Mouse (Mus musculus) forebrain, embryonic 12.5 days (tissue): ENCODE data around the gene Brs3. TPM values are rescaled to one million over a fixed set of nuclear protein-coding genes. Genes with fewer than 3 reads are reported as not detected.
A peak's percentile ranks its signal among the peaks of the same experiment; 100 is the strongest.

Experiments used
- ATAC-seq: fragments of 200-750 bp; cut with Nextera tagmentation; 2 replicates; pipeline ENCODE4 v1.8.0; 2017; ENCODE audit warnings: moderate TSS enrichment; ENCODE audit not compliant: low FRiP score
- H3K27ac ChIP-seq: fragments of 300-500 bp; sonication (generic); 2 replicates; pipeline ENCODE4 v1.5.1; 2016; ENCODE audit warnings: mild to moderate bottlenecking
- H3K27me3 ChIP-seq: fragments of 300-500 bp; sonication (generic); 2 replicates; pipeline ENCODE4 v1.6.1; 2016; ENCODE audit warnings: mild to moderate bottlenecking
- H3K36me3 ChIP-seq: fragments of 300-500 bp; sonication (generic); replicated peaks from 2 replicates; pipeline ENCODE4 v1.6.1; 2016; ENCODE audit warnings: mild to moderate bottlenecking
- H3K4me1 ChIP-seq: fragments of 300-500 bp; sonication (generic); 2 replicates; pipeline ENCODE4 v1.6.1; 2016
- H3K4me2 ChIP-seq: fragments of 300-500 bp; sonication (generic); 2 replicates; pipeline ENCODE4 v1.6.1; 2016; ENCODE audit warnings: mild to moderate bottlenecking, moderate library complexity
- H3K4me3 ChIP-seq: fragments of 300-500 bp; sonication (generic); replicated peaks from 2 replicates; pipeline ENCODE4 v1.5.1; 2016; ENCODE audit warnings: mild to moderate bottlenecking
- H3K9ac ChIP-seq: fragments of 300-500 bp; sonication (generic); 2 replicates; pipeline ENCODE4 v1.6.1; 2016; ENCODE audit warnings: mild to moderate bottlenecking
- H3K9me3 ChIP-seq: fragments of 300-500 bp; sonication (generic); 2 replicates; pipeline ENCODE4 v1.6.1; 2016
- WGBS: fragments of 180-500 bp; shearing (Covaris S2); methylation state at CpG from one replicate; pipeline ENCODE4 v1.1.7; 2016; 5-methylcytosine and 5-hydroxymethylcytosine counted together
- polyA plus RNA-seq: library from polyadenylated mRNA; unstranded; fragments of >200 nt; fragmentation: Nextera tagmentation; extraction: Ambion mirVana; gene quantifications from 2 replicates; pipeline ENCODE4 v1.2.1, GENCODE M21; 2016

The Brs3 gene
- polyA plus RNA-seq: not detected in 2 replicates

GRCm38 (mm10) chrX:57042774-57043173, at the start of gene Brs3:
Brs3 (plus strand) TSS chrX:57043074.
- 78% methylated on average over 5 of the region's 5 CpGs for WGBS
- no peak within 1 kb of the TSS for H3K4me3 ChIP-seq
- no peak within 1 kb of the TSS for H3K4me2 ChIP-seq
- no peak within 1 kb of the TSS for H3K27ac ChIP-seq
- no peak for ATAC-seq
- no peaks in the 10 kb centered on the region for H3K36me3 ChIP-seq
- no peaks in the 10 kb centered on the region for H3K4me1 ChIP-seq
- H3K9me3 ChIP-seq: no peaks in the 10 kb centered on the region
- no peaks in the 10 kb centered on the region for H3K27me3 ChIP-seq
- H3K9ac ChIP-seq: no peak within 1 kb of the TSS

GRCm38 (mm10) chrX:57012891-57013290, 30.0 kb upstream of the Brs3 start:
- 83% methylated on average over 2 of the region's 2 CpGs for WGBS

GRCm38 (mm10) chrX:57043869-57044268, 995 bp downstream of the Brs3 start:
- ATAC-seq: no peak
- no peaks in the 10 kb centered on the region for H3K36me3 ChIP-seq
- H3K4me3 ChIP-seq: no peak overlapping the region
- 86% methylated on average over 6 of the region's 6 CpGs for WGBS
- H3K27me3 ChIP-seq: no peaks in the 10 kb centered on the region
- H3K4me1 ChIP-seq: no peaks in the 10 kb centered on the region
- no peak overlapping the region for H3K27ac ChIP-seq
- H3K4me2 ChIP-seq: no peak overlapping the region
- H3K9me3 ChIP-seq: no peaks in the 10 kb centered on the region
- H3K9ac ChIP-seq: no peak overlapping the region

More at GRCm38 (mm10) chrX:57012891-57013290, 30.0 kb upstream of the Brs3 start:
- H3K27me3 ChIP-seq: no peaks in the 10 kb centered on the region
- H3K36me3 ChIP-seq: no peaks in the 10 kb centered on the region
- no peaks in the 10 kb centered on the region for H3K9me3 ChIP-seq
- no peaks in the 10 kb centered on the region for H3K4me1 ChIP-seq
- H3K27ac ChIP-seq: no peak overlapping the region
- H3K9ac ChIP-seq: no peak overlapping the region
- no peak overlapping the region for H3K4me3 ChIP-seq
- no peak overlapping the region for H3K4me2 ChIP-seq
- no peak for ATAC-seq

- Histone ChIP-seq H3K4me1 (peaks cover 4% of the 10 kb centered on the region; the same call in 1 of the 2 replicates), H3K27ac (peak overlapping the region; percentile 95), H3K27me3 (no peaks in the 10 kb centered on the region), H3K4me2 (peak overlapping the region; percentile 45), H3K4me3 (peak overlapping the region; percentile 55), H3K9ac (peak overlapping the region; percentile 42; the same call in 1 of the 2 replicates), H3K9me3 (no peaks in the 10 kb centered on the region), H3K36me3 (no peaks in the 10 kb centered on the region)
- ATAC-seq: peak; percentile 76
- WGBS: 18% methylated on average over 4 of the region's 4 CpGs
Measured at GRCm38 (mm10) chrX:57052848-57053173, 9.9 kb downstream of the Brs3 start.

GRCm38 (mm10) chrX:57053174-57053992, 10.5 kb downstream of the Brs3 start, which contains the start of gene Htatsf1:
Htatsf1 (plus strand) TSS chrX:57053583.
- peaks cover 4% of the 10 kb centered on the region; the same call in 1 of the 2 replicates for H3K4me1 ChIP-seq
- H3K4me3 ChIP-seq: peak within 1 kb of the TSS; percentile 55
- H3K27me3 ChIP-seq: no peaks in the 10 kb centered on the region
- peak within 1 kb of the TSS; percentile 95 for H3K27ac ChIP-seq
- no peaks in the 10 kb centered on the region for H3K9me3 ChIP-seq
- H3K36me3 ChIP-seq: no peaks in the 10 kb centered on the region
- WGBS: 16% methylated on average over 71 of the region's 85 CpGs
- peak within 1 kb of the TSS; percentile 59 for H3K9ac ChIP-seq
- ATAC-seq: peak; percentile 96
- peak within 1 kb of the TSS; percentile 59 for H3K4me2 ChIP-seq

- peak overlapping the region; percentile 55 for H3K4me3 ChIP-seq
- peak overlapping the region; percentile 59 for H3K9ac ChIP-seq
- H3K27ac ChIP-seq: peak overlapping the region; percentile 95; the same call in 1 of the 2 replicates
- peak overlapping the region; percentile 59 for H3K4me2 ChIP-seq
- no peaks in the 10 kb centered on the region for H3K9me3 ChIP-seq
- ATAC-seq: no peak; the same call in 1 of the 2 replicates
- peaks cover 4% of the 10 kb centered on the region; the same call in 1 of the 2 replicates for H3K4me1 ChIP-seq
- WGBS: 22% methylated on average over 11 of the region's 11 CpGs
- H3K27me3 ChIP-seq: no peaks in the 10 kb centered on the region
- no peaks in the 10 kb centered on the region for H3K36me3 ChIP-seq
Measured at GRCm38 (mm10) chrX:57053993-57054385, 11.1 kb downstream of the Brs3 start.

GRCm38 (mm10) chrX:57081496-57081895, 38.6 kb downstream of the Brs3 start:
- H3K27ac ChIP-seq: no peak overlapping the region
- no peaks in the 10 kb centered on the region for H3K27me3 ChIP-seq
- 77% methylated on average over 5 of the region's 5 CpGs for WGBS
- no peaks in the 10 kb centered on the region for H3K36me3 ChIP-seq
- H3K9me3 ChIP-seq: no peaks in the 10 kb centered on the region
- H3K9ac ChIP-seq: no peak overlapping the region
- no peak overlapping the region for H3K4me3 ChIP-seq
- no peak overlapping the region for H3K4me2 ChIP-seq
- ATAC-seq: no peak
- no peaks in the 10 kb centered on the region for H3K4me1 ChIP-seq

- Histone ChIP-seq H3K4me1 (no peaks in the 10 kb centered on the region), H3K27ac (no peak within 1 kb of the TSS), H3K27me3 (no peaks in the 10 kb centered on the region), H3K4me2 (no peak within 1 kb of the TSS), H3K4me3 (no peak within 1 kb of the TSS), H3K9me3 (no peaks in the 10 kb centered on the region), H3K9ac (no peak within 1 kb of the TSS), H3K36me3 (no peaks in the 10 kb centered on the region)
- 86% methylated on average over 4 of the region's 4 CpGs for WGBS
- ATAC-seq: no peak
Measured at GRCm38 (mm10) chrX:57087806-57088205, 44.9 kb downstream of the Brs3 start, which contains the start of gene Vgll1. Vgll1 (plus strand) TSS chrX:57088106.

Other genes with a start within 250 kb of the Brs3 start
- gene Map7d3, start 220.7 kb upstream of the Brs3 start, polyA plus RNA-seq: 1.7 and 1.9 TPM in 2 replicates
- gene Adgrg4, start 172.9 kb upstream of the Brs3 start, polyA plus RNA-seq: not detected in 2 replicates
- gene Htatsf1, start 10.5 kb downstream of the Brs3 start, polyA plus RNA-seq: 95.1 and 99.2 TPM in 2 replicates
- 0.15 and 0.34 TPM in 2 replicates for gene Vgll1, start 45.0 kb downstream of the Brs3 start, polyA plus RNA-seq
- gene Cd40lg, start 169.1 kb downstream of the Brs3 start, polyA plus RNA-seq: not detected in 2 replicates